Mouse (Mus musculus) intestine, embryonic 16.5 days (tissue): Measurements from ENCODE around the gene Cbs. TPM values are rescaled to one million over a fixed set of nuclear protein-coding genes. Genes with fewer than 3 reads are reported as not detected.
A peak's percentile ranks its signal among the peaks of the same experiment; 100 is the strongest.
"Not testable (repeated sequence)": the region's sequence is repeated elsewhere in the genome, so short reads cannot be mapped to it uniquely, and the experiment has no call there.

ENCODE experiments used
- ATAC-seq: fragments of 200-750 bp; cut with Nextera tagmentation; 2 replicates; pipeline ENCODE4 v1.8.0; 2017; ENCODE audit warnings: moderate TSS enrichment, moderate library complexity
- H3K27ac ChIP-seq: fragments of 300-500 bp; sonication (generic); 2 replicates; pipeline ENCODE4 v1.5.1; 2014; ENCODE audit warnings: mild to moderate bottlenecking, low read length
- H3K27me3 ChIP-seq: fragments of 300-500 bp; sonication (generic); replicated peaks from 2 replicates; pipeline ENCODE4 v1.6.1; 2014; ENCODE audit warnings: low read length, control low read depth, mixed read lengths; ENCODE audit not compliant: control insufficient read depth, insufficient read depth
- H3K36me3 ChIP-seq: fragments of 300-500 bp; sonication (generic); 2 replicates; pipeline ENCODE4 v1.6.1; 2014; ENCODE audit warnings: low read length, control low read depth; ENCODE audit not compliant: control insufficient read depth, insufficient read depth
- H3K4me1 ChIP-seq: fragments of 300-500 bp; sonication (generic); 2 replicates; pipeline ENCODE4 v1.6.1; 2014; ENCODE audit warnings: low read length, control low read depth, mixed read lengths; ENCODE audit not compliant: control insufficient read depth, insufficient read depth
- H3K4me2 ChIP-seq: fragments of 300-500 bp; sonication (generic); 2 replicates; pipeline ENCODE4 v1.6.1; 2014; ENCODE audit warnings: low read depth, low read length, control low read depth
- H3K4me3 ChIP-seq: fragments of 300-500 bp; sonication (generic); 2 replicates; pipeline ENCODE4 v1.5.1; 2014; ENCODE audit warnings: mild to moderate bottlenecking, low read length
- H3K9ac ChIP-seq: fragments of 300-500 bp; sonication (generic); 2 replicates; pipeline ENCODE4 v1.6.1; 2014; ENCODE audit warnings: low read depth, low read length
- H3K9me3 ChIP-seq: fragments of 300-500 bp; sonication (generic); 2 replicates; pipeline ENCODE4 v1.6.1; 2016; ENCODE audit warnings: low read length, control low read depth; ENCODE audit not compliant: control insufficient read depth
- WGBS: fragments of 180-500 bp; shearing (Covaris S2); extraction: QIAGEN DNeasy Blood & Tissue Kit; methylation state at CpG from one replicate; pipeline ENCODE4 v1.1.7; 2014; 5-methylcytosine and 5-hydroxymethylcytosine counted together
- polyA plus RNA-seq: library from polyadenylated mRNA; unstranded; fragments of >200 nt; fragmentation: Nextera tagmentation; extraction: Ambion mirVana; gene quantifications from 2 replicates; pipeline ENCODE4 v1.2.1, GENCODE M21; 2015

Cbs gene
- polyA plus RNA-seq, 1 experiment from 2014 or later = 12.2 TPM

DNA sequence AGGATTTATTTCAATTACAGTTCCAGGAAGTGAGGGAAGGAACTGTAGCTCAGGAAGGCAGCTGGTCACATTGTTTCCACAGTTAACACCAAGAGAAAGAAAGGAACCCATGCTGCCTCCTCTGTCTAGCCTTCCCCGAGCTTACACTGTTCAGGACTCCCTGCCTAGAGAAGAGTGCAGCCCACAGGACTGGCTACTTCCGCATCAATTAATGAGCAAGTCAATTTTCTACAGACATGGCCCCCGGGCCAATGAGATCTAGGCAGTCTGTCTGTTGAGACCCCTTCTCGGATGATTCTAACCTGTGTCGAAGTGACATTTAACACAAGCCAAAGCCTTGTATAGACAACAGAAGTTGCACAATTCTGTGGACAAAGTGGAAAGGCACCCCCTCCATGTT lies 2.1 kb downstream of the Cbs start:
- H3K36me3 ChIP-seq = no peaks in the 10 kb centered on the region
- peaks cover 9% of the 10 kb centered on the region for H3K27me3 ChIP-seq
- no peaks in the 10 kb centered on the region for H3K9me3 ChIP-seq
- H3K4me2 ChIP-seq = no peak overlapping the region
- no peak overlapping the region for H3K27ac ChIP-seq
- H3K9ac ChIP-seq = no peak overlapping the region
- peaks cover 13% of the 10 kb centered on the region for H3K4me1 ChIP-seq
- no peak overlapping the region for H3K4me3 ChIP-seq
- 78% methylated on average over 5 of the region's 5 CpGs for WGBS
- no peak for ATAC-seq

- no peak overlapping the region for H3K9ac ChIP-seq
- WGBS = 70% methylated on average over 6 of the region's 6 CpGs
- peaks cover 9% of the 10 kb centered on the region for H3K27me3 ChIP-seq
- H3K27ac ChIP-seq = no peak overlapping the region
- no peaks in the 10 kb centered on the region for H3K9me3 ChIP-seq
- H3K4me2 ChIP-seq = no peak overlapping the region
- peaks cover 13% of the 10 kb centered on the region for H3K4me1 ChIP-seq
- no peaks in the 10 kb centered on the region for H3K36me3 ChIP-seq
- H3K4me3 ChIP-seq = no peak overlapping the region
- ATAC-seq = no peak
These were observed 4.0 kb downstream of the Cbs start for GRCm38 (mm10) chr17:31633007-31633406.

DNA sequence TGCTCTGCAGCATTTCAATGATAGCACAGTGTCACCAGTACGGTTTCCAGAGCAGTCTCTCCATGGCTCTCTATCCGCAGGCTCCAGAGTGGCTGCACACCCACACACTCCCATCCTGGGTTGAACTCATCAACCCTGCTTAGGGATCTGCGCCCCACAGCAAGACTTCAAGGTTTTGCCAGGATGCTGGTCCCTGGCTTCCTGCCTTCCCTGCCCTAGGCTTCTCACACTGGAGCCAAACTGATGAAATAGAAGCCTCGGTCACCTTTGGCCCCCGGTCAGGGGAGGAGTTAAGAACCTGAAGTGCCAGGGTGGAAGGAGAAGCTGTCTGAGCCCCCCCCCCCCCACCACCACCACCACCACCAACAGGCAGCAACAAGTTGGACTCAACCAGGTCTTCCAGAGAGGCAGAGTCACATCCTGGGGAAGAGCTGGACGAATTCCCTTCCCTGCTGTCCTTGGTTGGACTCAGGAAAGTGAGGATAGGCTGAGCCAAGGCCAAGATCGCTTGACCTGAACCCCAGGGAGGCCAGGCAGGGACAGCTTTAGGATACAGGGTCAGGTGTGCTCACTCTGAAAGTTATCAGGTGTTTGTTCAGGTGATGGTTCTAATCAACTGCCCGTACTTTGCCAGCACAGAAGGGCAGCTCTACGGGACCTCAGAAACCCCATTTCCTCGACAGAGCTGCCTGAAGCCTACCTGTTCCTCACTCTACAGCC lies 5.8 kb downstream of the Cbs start:
- no peak for ATAC-seq
- H3K4me3 ChIP-seq = no peak overlapping the region
- H3K27me3 ChIP-seq = peaks cover 7% of the 10 kb centered on the region
- no peak overlapping the region for H3K4me2 ChIP-seq
- H3K9ac ChIP-seq = no peak overlapping the region
- 71% methylated on average over 10 of the region's 10 CpGs for WGBS
- H3K36me3 ChIP-seq = no peaks in the 10 kb centered on the region
- peaks cover 2% of the 10 kb centered on the region for H3K4me1 ChIP-seq
- no peak overlapping the region for H3K27ac ChIP-seq
- no peaks in the 10 kb centered on the region for H3K9me3 ChIP-seq

DNA sequence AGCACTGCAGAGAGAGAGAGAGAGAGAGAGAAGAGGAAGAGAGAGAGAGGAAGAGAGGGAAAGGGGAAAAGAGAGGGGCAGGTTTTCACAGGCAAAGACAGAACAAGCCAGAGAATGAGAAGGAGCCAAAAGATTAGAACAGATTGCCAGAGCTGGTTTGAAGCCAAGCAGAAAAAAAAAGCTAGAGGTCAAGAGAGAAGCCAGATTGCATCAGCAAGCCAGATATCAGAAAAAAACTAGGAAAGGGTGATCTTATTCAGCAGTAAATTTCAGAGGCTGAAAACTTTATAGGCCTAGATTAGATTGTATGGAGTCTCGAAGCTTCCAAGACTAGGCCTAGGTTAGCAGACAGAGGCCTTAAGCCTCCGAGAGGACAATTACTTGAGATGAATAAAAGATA lies 9.1 kb downstream of the Cbs start:
- no peaks in the 10 kb centered on the region for H3K27me3 ChIP-seq
- ATAC-seq = no peak
- H3K4me2 ChIP-seq = no peak overlapping the region
- H3K4me1 ChIP-seq = no peaks in the 10 kb centered on the region
- no peak overlapping the region for H3K4me3 ChIP-seq
- H3K9ac ChIP-seq = no peak overlapping the region
- WGBS = 87% methylated on average over 2 of the region's 2 CpGs
- no peak overlapping the region for H3K27ac ChIP-seq
- H3K9me3 ChIP-seq = no peaks in the 10 kb centered on the region
- H3K36me3 ChIP-seq = no peaks in the 10 kb centered on the region

DNA sequence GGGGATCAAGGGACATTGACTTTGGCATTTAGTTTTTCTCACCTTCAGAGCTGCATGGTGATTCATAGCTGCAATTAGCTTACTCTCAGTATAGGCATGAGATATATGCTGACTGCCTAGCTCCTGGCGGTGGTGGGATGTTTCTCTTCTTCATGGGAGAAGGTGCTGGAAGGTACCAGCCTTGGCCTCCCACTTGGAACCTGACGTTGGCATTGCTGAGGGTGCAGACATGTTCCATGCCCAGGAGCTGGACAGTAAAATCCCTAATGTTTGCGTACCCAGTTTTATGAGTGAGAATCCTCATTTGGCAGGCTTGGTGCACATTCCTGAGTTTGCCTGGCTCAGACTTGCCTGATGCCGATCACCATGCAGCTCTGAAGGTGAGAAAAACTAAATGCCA lies 13.9 kb downstream of the Cbs start:
- H3K36me3 ChIP-seq = no peaks in the 10 kb centered on the region
- no peak overlapping the region for H3K9ac ChIP-seq
- H3K4me2 ChIP-seq = no peak overlapping the region
- H3K27ac ChIP-seq = no peak overlapping the region
- H3K4me3 ChIP-seq = no peak overlapping the region
- no peaks in the 10 kb centered on the region for H3K4me1 ChIP-seq
- WGBS = 87% methylated on average over 4 of the region's 4 CpGs
- H3K9me3 ChIP-seq = no peaks in the 10 kb centered on the region
- H3K27me3 ChIP-seq = no peaks in the 10 kb centered on the region
- ATAC-seq = no peak

DNA sequence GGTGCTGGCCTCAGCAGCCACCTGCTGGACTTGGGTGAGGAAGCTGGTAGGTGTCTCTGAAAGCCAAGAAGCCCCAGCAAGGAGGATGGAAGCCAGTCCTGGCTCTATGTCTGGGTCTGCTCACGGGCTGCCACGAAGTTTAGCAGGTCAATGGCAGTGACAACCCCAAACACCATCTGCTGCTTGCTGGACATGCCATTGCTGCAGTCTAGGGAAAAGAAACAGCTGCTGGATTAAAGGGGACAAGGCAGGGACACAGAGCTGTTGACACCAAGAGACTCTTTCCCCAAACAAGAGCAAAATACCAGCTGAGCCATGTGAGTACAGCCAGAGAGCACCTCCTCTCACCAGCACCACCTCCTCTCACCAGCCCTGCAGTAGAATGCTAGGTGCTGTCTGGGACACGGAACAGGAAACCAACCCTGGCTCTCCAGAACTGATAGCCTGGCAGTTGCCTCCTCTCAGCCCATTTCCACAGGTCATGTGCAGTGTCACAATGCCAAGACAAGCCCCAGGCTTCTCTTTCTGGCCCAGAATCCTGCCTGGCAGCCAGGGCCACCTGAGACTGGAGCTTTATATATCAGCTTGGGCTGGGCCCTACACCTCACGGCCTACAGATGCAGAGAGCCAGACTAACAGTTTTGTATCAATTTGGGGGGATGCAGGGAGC lies 23.8 kb downstream of the Cbs start:
- ATAC-seq = no peak
- 78% methylated on average over 4 of the region's 4 CpGs for WGBS
- H3K4me1 ChIP-seq = no peaks in the 10 kb centered on the region
- no peak overlapping the region for H3K4me3 ChIP-seq
- H3K9me3 ChIP-seq = no peaks in the 10 kb centered on the region
- no peak overlapping the region for H3K4me2 ChIP-seq
- no peak overlapping the region for H3K27ac ChIP-seq
- no peaks in the 10 kb centered on the region for H3K27me3 ChIP-seq
- no peak overlapping the region for H3K9ac ChIP-seq
- H3K36me3 ChIP-seq = no peaks in the 10 kb centered on the region

DNA sequence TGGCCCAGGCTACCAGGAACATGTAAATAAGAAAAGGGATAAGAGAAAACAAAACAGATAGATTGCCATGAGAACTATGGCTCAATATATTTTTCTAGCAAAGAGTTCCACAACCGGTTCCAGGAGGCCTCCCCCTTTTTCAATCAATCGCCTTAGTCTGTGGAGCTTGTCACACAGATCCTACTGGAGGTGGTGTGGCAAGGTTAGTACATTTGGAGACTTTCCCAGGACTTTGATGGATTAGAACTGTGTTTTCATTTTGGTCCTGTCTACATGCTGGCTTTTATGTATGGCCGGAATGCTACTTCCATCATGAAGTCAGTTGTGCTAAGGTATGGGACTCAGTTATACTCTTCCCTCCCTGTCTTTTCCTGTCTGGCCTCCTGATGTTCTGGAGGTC lies 27.1 kb downstream of the Cbs start:
- Histone ChIP-seq H3K9me3 (no peaks in the 10 kb centered on the region), H3K4me3 (no peak overlapping the region), H3K9ac (no peak overlapping the region), H3K36me3 (peaks cover 3% of the 10 kb centered on the region), H3K4me1 (no peaks in the 10 kb centered on the region), H3K4me2 (no peak overlapping the region), H3K27me3 (no peaks in the 10 kb centered on the region), H3K27ac (no peak overlapping the region)
- WGBS = 92% methylated on average over 3 of the region's 3 CpGs
- ATAC-seq = no peak

- not testable (repeated sequence) for H3K4me3 ChIP-seq, H3K9me3 ChIP-seq, H3K4me2 ChIP-seq, H3K36me3 ChIP-seq, ATAC-seq, H3K27me3 ChIP-seq, H3K4me1 ChIP-seq, H3K9ac ChIP-seq, H3K27ac ChIP-seq
- 91% methylated on average over 3 of the region's 3 CpGs for WGBS
These were observed 27.9 kb downstream of the Cbs start for GRCm38 (mm10) chr17:31609173-31609572.

GRCm38 (mm10) chr17:31607256-31607951 lies 29.6 kb downstream of the Cbs start:
- Histone ChIP-seq H3K27ac (no peak overlapping the region), H3K4me2 (no peak overlapping the region), H3K9me3 (no peaks in the 10 kb centered on the region), H3K4me1 (no peaks in the 10 kb centered on the region), H3K4me3 (no peak overlapping the region), H3K9ac (no peak overlapping the region), H3K27me3 (no peaks in the 10 kb centered on the region), H3K36me3 (peaks cover 4% of the 10 kb centered on the region)
- 81% methylated on average over 8 of the region's 8 CpGs for WGBS
- 0 out of 2 replicates have a peak, but pooled peaks have one; percentile 56 for ATAC-seq
